Mouse (Mus musculus) bone marrow, adult 2 months (tissue): ENCODE results near the gene Gas7. TPM values are rescaled to one million over a fixed set of nuclear protein-coding genes. Genes with fewer than 3 reads are reported as not detected.
A peak's percentile ranks its signal among the peaks of the same experiment; 100 is the strongest.

ENCODE experiments used
- H3K27ac ChIP-seq: fragments of 200-500 bp; 2 replicates; pipeline ENCODE4 v1.5.1; 2012; ENCODE audit warnings: low read depth, mild to moderate bottlenecking, control low read depth, inconsistent platforms, low read length; ENCODE audit not compliant: control insufficient read depth, poor library complexity, insufficient read depth
- H3K4me1 ChIP-seq: fragments of 200-500 bp; 2 replicates; pipeline ENCODE4 v1.6.1; 2011; ENCODE audit warnings: low read length; ENCODE audit not compliant: control insufficient read depth, insufficient read depth
- H3K4me3 ChIP-seq: fragments of 200-500 bp; replicated peaks from 2 replicates; pipeline ENCODE3; 2011; ENCODE audit warnings: mild to moderate bottlenecking, low read depth, low read length, control low read depth; ENCODE audit not compliant: control insufficient read depth
- CTCF ChIP-seq: fragments of 200-500 bp; IDR thresholded peaks from 2 replicates; pipeline ENCODE4 v1.5.1; 2011; ENCODE audit warnings: low read length, control low read depth; ENCODE audit not compliant: control insufficient read depth, insufficient read depth
- POLR2A ChIP-seq: fragments of 200-500 bp; IDR thresholded peaks from 2 replicates; pipeline ENCODE4 v1.6.1; 2011; ENCODE audit warnings: low read depth, mild to moderate bottlenecking, control low read depth, low read length, borderline replicate concordance; ENCODE audit not compliant: control insufficient read depth
- WGBS: fragments of 180-500 bp; shearing (Covaris S2); methylation state at CpG from one replicate; pipeline ENCODE4 v1.1.7; 2018; 5-methylcytosine and 5-hydroxymethylcytosine counted together
- polyA plus RNA-seq: library from polyadenylated mRNA; stranded (reverse); fragments of >200 nt; gene quantifications from 2 replicates; pipeline ENCODE4 v1.2.4, GENCODE M21; 2011; ENCODE audit warnings: low replicate concordance; ENCODE audit not compliant: missing spikeins, insufficient read depth, insufficient read length

Gene Gas7
- polyA plus RNA-seq, 1 experiment, result 18.1 TPM

- Histone ChIP-seq H3K27ac (no peak overlapping the region), H3K4me3 (no peak overlapping the region), H3K4me1 (peaks cover 2% of the 10 kb centered on the region; the same call in 1 of the 2 replicates)
- WGBS, result 50% methylated on average over 6 of the region's 6 CpGs
- TF ChIP-seq CTCF (no peak), POLR2A (no peak)
Observed at GRCm38 (mm10) chr11:67531926-67532565, 76.8 kb downstream of the Gas7 start.

- 82% methylated on average over 10 of the region's 10 CpGs for WGBS
- Histone ChIP-seq H3K27ac (no peak overlapping the region), H3K4me1 (peaks cover 2% of the 10 kb centered on the region; the same call in 1 of the 2 replicates), H3K4me3 (no peak overlapping the region)
- TF ChIP-seq CTCF (no peak), POLR2A (no peak)
Observed at GRCm38 (mm10) chr11:67532728-67533127, 77.5 kb downstream of the Gas7 start.

GRCm38 (mm10) chr11:67533151-67533550 is 77.9 kb downstream of the Gas7 start:
- Histone ChIP-seq H3K27ac (no peak overlapping the region), H3K4me1 (peaks cover 2% of the 10 kb centered on the region; the same call in 1 of the 2 replicates), H3K4me3 (no peak overlapping the region)
- WGBS, result 78% methylated on average over 6 of the region's 6 CpGs
- TF ChIP-seq POLR2A, result no peak
- no peak for TF ChIP-seq CTCF

- Histone ChIP-seq H3K27ac (no peak overlapping the region), H3K4me3 (no peak overlapping the region), H3K4me1 (peaks cover 2% of the 10 kb centered on the region; the same call in 1 of the 2 replicates)
- WGBS, result 76% methylated on average over 1 of the region's 1 CpGs
- TF ChIP-seq POLR2A (no peak), CTCF (no peak)
Observed at GRCm38 (mm10) chr11:67535703-67536102, 80.5 kb downstream of the Gas7 start.

GRCm38 (mm10) chr11:67536413-67536812 is 81.2 kb downstream of the Gas7 start:
- no peak overlapping the region for H3K27ac ChIP-seq
- WGBS, result 65% methylated on average over 1 of the region's 1 CpGs
- H3K4me1 ChIP-seq, result peaks cover 2% of the 10 kb centered on the region; the same call in 1 of the 2 replicates
- TF ChIP-seq POLR2A (no peak), CTCF (no peak)
- no peak overlapping the region for H3K4me3 ChIP-seq

- TF ChIP-seq CTCF (peak; percentile 35; the same call in 1 of the 2 replicates), POLR2A (no peak)
- H3K27ac ChIP-seq, result no peak overlapping the region
Observed at GRCm38 (mm10) chr11:67537353-67537752, 82.1 kb downstream of the Gas7 start.

GRCm38 (mm10) chr11:67538557-67538956 is 83.3 kb downstream of the Gas7 start:
- Histone ChIP-seq H3K27ac (no peak overlapping the region), H3K4me3 (no peak overlapping the region), H3K4me1 (peaks cover 2% of the 10 kb centered on the region; the same call in 1 of the 2 replicates)
- TF ChIP-seq CTCF, result no peak
- no peak for TF ChIP-seq POLR2A
- 63% methylated on average over 6 of the region's 6 CpGs for WGBS

More at GRCm38 (mm10) chr11:67537353-67537752, 82.1 kb downstream of the Gas7 start:
- no peak overlapping the region for H3K4me3 ChIP-seq
- H3K4me1 ChIP-seq, result peaks cover 2% of the 10 kb centered on the region; the same call in 1 of the 2 replicates
- 32% methylated on average over 4 of the region's 4 CpGs for WGBS

- no peak overlapping the region for H3K4me3 ChIP-seq
- H3K4me1 ChIP-seq, result no peaks in the 10 kb centered on the region; the same call in 1 of the 2 replicates
- 57% methylated on average over 11 of the region's 11 CpGs for WGBS
- no peak overlapping the region for H3K27ac ChIP-seq
- TF ChIP-seq POLR2A, result no peak
- TF ChIP-seq CTCF, result no peak
Observed at GRCm38 (mm10) chr11:67544656-67545432, 89.6 kb downstream of the Gas7 start.
